Mouse (Mus musculus) midbrain, embryonic 15.5 days (tissue): ENCODE measurements at regions not wholly inside any gene's neighbourhood (a gene's known extent, or its start where the extent isn't known, plus 50 kb on each side); places are given as distances from the start of the nearest gene placed in this dataset.

Experiments used
- ATAC-seq: fragments of 200-750 bp; cut with Nextera tagmentation; replicated peaks from 2 replicates; pipeline ENCODE4 v1.8.0; 2017; ENCODE audit warnings: moderate TSS enrichment
- H3K27ac ChIP-seq: fragments of 300-500 bp; sonication (generic); 2 replicates; pipeline ENCODE4 v1.5.1; 2015; ENCODE audit warnings: mild to moderate bottlenecking, inconsistent platforms
- H3K27me3 ChIP-seq: fragments of 300-500 bp; sonication (generic); replicated peaks from 2 replicates; pipeline ENCODE4 v1.6.1; 2015; ENCODE audit warnings: inconsistent platforms
- H3K36me3 ChIP-seq: fragments of 300-500 bp; sonication (generic); replicated peaks from 2 replicates; pipeline ENCODE4 v1.6.1; 2015; ENCODE audit warnings: inconsistent platforms
- H3K4me1 ChIP-seq: fragments of 300-500 bp; sonication (generic); 2 replicates; pipeline ENCODE4 v1.6.1; 2015; ENCODE audit warnings: inconsistent platforms
- H3K4me2 ChIP-seq: fragments of 300-500 bp; sonication (generic); 2 replicates; pipeline ENCODE4 v1.6.1; 2015; ENCODE audit warnings: inconsistent platforms, mild to moderate bottlenecking, moderate library complexity
- H3K4me3 ChIP-seq: fragments of 300-500 bp; sonication (generic); 2 replicates; pipeline ENCODE4 v1.5.1; 2015; ENCODE audit warnings: mild to moderate bottlenecking, inconsistent platforms
- H3K9ac ChIP-seq: fragments of 300-500 bp; sonication (generic); 2 replicates; pipeline ENCODE4 v1.6.1; 2015; ENCODE audit warnings: mild to moderate bottlenecking, inconsistent platforms
- H3K9me3 ChIP-seq: fragments of 300-500 bp; sonication (generic); 2 replicates; pipeline ENCODE4 v1.6.1; 2016; ENCODE audit warnings: inconsistent platforms
- WGBS: fragments of 180-500 bp; shearing (Covaris S2); methylation state at CpG from one replicate; pipeline ENCODE4 v1.1.7; 2015; ENCODE audit warnings: mixed read lengths; 5-methylcytosine and 5-hydroxymethylcytosine counted together

DNA sequence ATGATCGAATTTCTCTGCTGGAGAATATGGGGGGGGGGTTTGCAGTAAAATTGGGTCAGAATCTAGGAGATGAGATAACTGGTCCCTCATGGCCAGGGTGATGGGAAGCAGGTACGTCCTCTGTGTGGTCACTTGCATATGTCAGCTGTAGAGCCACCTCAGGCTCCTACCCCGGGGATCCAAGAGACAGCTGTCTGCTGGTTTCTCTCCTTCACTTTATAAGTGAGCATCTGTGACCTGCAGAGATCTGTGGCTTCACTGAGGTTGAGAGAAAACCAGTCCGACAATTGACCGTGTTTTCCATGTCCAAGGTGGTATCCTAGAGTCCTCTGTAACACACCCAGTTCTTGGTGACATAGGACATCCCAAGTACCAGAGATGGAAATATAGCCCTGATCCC, 162.1 kb upstream of the Ctbp2 start:
- H3K4me3 ChIP-seq = no peak overlapping the region
- H3K27me3 ChIP-seq = no peaks in the 10 kb centered on the region
- H3K4me2 ChIP-seq = no peak overlapping the region
- no peaks in the 10 kb centered on the region for H3K36me3 ChIP-seq
- H3K27ac ChIP-seq = no peak overlapping the region
- ATAC-seq = no peak
- WGBS = 89% methylated on average over 5 of the region's 5 CpGs
- H3K4me1 ChIP-seq = no peaks in the 10 kb centered on the region
- H3K9ac ChIP-seq = no peak overlapping the region
- no peaks in the 10 kb centered on the region for H3K9me3 ChIP-seq

DNA sequence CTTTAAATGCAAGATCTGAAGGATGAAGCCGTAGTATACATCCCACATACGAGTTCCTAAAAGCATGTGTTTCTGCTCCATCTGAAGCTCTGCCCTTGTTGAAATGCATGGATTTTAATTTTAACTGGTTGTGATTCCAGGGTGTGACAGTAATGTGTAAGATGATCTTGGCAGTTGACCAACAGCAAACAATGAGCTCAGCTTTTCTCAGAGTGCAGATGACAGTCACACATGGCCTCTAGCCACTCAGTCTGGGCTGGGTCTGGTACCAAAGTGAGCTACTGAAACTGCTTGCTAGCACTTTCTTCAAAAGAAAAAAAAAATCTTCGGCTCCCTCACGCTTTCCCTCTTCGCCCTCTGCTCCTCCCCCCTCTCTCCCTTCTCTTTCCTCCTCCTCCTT, 138.0 kb upstream of the Ctbp2 start:
- no peak overlapping the region for H3K4me3 ChIP-seq
- no peaks in the 10 kb centered on the region for H3K9me3 ChIP-seq
- no peak for ATAC-seq
- H3K36me3 ChIP-seq = no peaks in the 10 kb centered on the region
- WGBS = 62% methylated on average over 5 of the region's 5 CpGs
- H3K4me2 ChIP-seq = no peak overlapping the region
- no peak overlapping the region for H3K9ac ChIP-seq
- H3K4me1 ChIP-seq = no peaks in the 10 kb centered on the region
- H3K27ac ChIP-seq = no peak overlapping the region
- no peaks in the 10 kb centered on the region for H3K27me3 ChIP-seq

GRCm38 (mm10) chr7:133259143-133259542, 135.0 kb upstream of the Ctbp2 start:
- no peaks in the 10 kb centered on the region for H3K36me3 ChIP-seq
- no peaks in the 10 kb centered on the region for H3K27me3 ChIP-seq
- H3K9ac ChIP-seq = no peak overlapping the region
- ATAC-seq = no peak
- H3K4me2 ChIP-seq = no peak overlapping the region
- no peak overlapping the region for H3K4me3 ChIP-seq
- no peak overlapping the region for H3K27ac ChIP-seq
- H3K4me1 ChIP-seq = no peaks in the 10 kb centered on the region
- no peaks in the 10 kb centered on the region for H3K9me3 ChIP-seq
- WGBS = 87% methylated on average over 7 of the region's 7 CpGs

DNA sequence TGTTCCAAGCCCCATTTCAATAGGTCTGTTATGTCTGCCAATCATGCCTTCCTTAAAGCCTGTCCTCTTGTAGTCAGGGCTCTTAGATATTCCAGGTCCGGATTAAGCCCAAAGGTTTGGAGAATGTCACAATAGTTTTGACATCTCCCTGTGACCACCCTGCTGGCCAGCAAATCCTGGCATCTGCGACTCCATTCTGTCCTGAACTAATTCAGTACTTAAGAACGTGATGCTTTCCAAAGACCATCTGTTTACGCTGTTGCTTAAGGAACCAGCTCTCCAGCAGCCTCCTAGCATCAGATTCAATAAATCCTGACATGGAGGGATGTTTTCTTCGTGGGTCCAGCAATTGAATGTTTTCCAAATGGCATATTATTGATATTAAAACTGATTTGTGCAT, 132.7 kb upstream of the Ctbp2 start:
- H3K27ac ChIP-seq = no peak overlapping the region
- H3K4me1 ChIP-seq = no peaks in the 10 kb centered on the region
- H3K4me2 ChIP-seq = no peak overlapping the region
- no peak for ATAC-seq
- no peak overlapping the region for H3K4me3 ChIP-seq
- no peaks in the 10 kb centered on the region for H3K36me3 ChIP-seq
- WGBS = 44% methylated on average over 5 of the region's 5 CpGs
- H3K27me3 ChIP-seq = no peaks in the 10 kb centered on the region
- H3K9ac ChIP-seq = no peak overlapping the region
- no peaks in the 10 kb centered on the region for H3K9me3 ChIP-seq

DNA sequence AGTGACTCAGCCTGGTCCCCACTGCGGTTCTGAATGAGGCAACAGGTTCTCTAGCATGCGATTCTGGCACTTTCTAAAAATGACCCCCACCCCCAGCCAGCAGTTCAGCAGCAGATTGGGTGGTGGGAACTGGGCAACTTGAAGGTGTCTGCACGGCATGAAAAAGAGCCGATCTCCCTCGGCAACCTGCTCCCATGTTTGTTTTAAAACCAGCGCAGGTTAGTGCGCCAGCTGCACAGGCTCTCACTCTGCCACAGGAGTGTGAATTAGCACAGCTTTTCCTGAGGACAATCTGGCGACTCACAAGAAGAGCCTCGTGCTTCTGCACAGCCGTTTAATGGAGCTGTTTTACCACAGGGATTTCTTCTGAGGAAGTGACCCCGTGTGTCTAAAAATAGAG, 120.4 kb upstream of the Ctbp2 start:
- Histone ChIP-seq H3K4me3 (no peak overlapping the region), H3K9ac (no peak overlapping the region), H3K4me1 (0 out of 2 replicates have a peak, but pooled peaks cover 5% of the 10 kb centered on the region), H3K36me3 (no peaks in the 10 kb centered on the region), H3K27ac (no peak overlapping the region), H3K4me2 (0 out of 2 replicates have a peak overlapping the region, but pooled peaks have one; percentile 8), H3K9me3 (no peaks in the 10 kb centered on the region), H3K27me3 (no peaks in the 10 kb centered on the region)
- 48% methylated on average over 11 of the region's 11 CpGs for WGBS
- ATAC-seq = no peak

GRCm38 (mm10) chr7:133234326-133234725, 110.2 kb upstream of the Ctbp2 start:
- no peak for ATAC-seq
- no peak overlapping the region for H3K27ac ChIP-seq
- H3K27me3 ChIP-seq = no peaks in the 10 kb centered on the region; the same call in 1 of the 2 replicates
- H3K9ac ChIP-seq = no peak overlapping the region
- H3K4me2 ChIP-seq = no peak overlapping the region
- H3K9me3 ChIP-seq = no peaks in the 10 kb centered on the region
- no peaks in the 10 kb centered on the region for H3K4me1 ChIP-seq
- WGBS = 86% methylated on average over 5 of the region's 5 CpGs
- H3K4me3 ChIP-seq = no peak overlapping the region
- H3K36me3 ChIP-seq = no peaks in the 10 kb centered on the region

DNA sequence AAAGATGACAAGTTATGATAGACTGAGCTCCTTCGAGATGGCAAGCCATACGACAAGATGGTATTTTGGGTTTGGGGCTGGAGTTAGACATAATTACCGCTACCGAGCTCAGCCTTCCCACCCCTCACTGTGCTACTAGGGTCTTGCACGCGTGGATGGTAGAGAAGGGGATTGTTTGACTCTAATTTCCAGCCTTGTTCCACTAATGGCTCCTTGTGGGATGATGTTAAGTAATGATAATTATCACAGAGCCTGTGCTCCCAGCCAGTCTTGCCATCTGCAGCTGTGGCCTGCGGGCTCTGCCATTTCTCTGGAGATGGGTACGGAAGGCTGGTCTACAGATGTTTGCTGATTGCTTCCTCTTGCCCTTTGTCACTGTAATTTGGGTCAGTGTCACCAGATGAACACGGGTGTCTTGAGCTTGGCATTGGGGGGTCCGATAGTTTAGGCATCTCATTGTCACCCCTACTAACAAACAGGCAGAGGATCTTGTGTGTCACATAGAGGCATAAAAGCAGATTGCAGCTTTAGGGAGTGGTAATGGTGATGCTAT, 108.8 kb upstream of the Ctbp2 start:
- ATAC-seq = no peak
- no peaks in the 10 kb centered on the region for H3K4me1 ChIP-seq
- H3K9me3 ChIP-seq = no peaks in the 10 kb centered on the region
- no peak overlapping the region for H3K27ac ChIP-seq
- no peak overlapping the region for H3K9ac ChIP-seq
- no peaks in the 10 kb centered on the region for H3K36me3 ChIP-seq
- WGBS = 77% methylated on average over 10 of the region's 10 CpGs
- no peak overlapping the region for H3K4me2 ChIP-seq
- H3K4me3 ChIP-seq = no peak overlapping the region
- H3K27me3 ChIP-seq = no peaks in the 10 kb centered on the region; the same call in 1 of the 2 replicates

GRCm38 (mm10) chr7:133230806-133231205, 106.7 kb upstream of the Ctbp2 start:
- H3K4me2 ChIP-seq = no peak overlapping the region
- 79% methylated on average over 3 of the region's 3 CpGs for WGBS
- no peak overlapping the region for H3K4me3 ChIP-seq
- no peak overlapping the region for H3K27ac ChIP-seq
- ATAC-seq = no peak
- no peaks in the 10 kb centered on the region for H3K4me1 ChIP-seq
- H3K9ac ChIP-seq = no peak overlapping the region
- no peaks in the 10 kb centered on the region for H3K9me3 ChIP-seq
- H3K36me3 ChIP-seq = no peaks in the 10 kb centered on the region
- H3K27me3 ChIP-seq = no peaks in the 10 kb centered on the region; the same call in 1 of the 2 replicates

GRCm38 (mm10) chr7:133223948-133224652, 99.9 kb upstream of the Ctbp2 start:
- WGBS = 58% methylated on average over 19 of the region's 19 CpGs
- Histone ChIP-seq H3K27me3 (no peaks in the 10 kb centered on the region), H3K4me1 (no peaks in the 10 kb centered on the region), H3K4me2 (no peak overlapping the region), H3K9ac (no peak overlapping the region), H3K4me3 (no peak overlapping the region), H3K36me3 (no peaks in the 10 kb centered on the region), H3K27ac (no peak overlapping the region), H3K9me3 (no peaks in the 10 kb centered on the region)
- ATAC-seq = 0 out of 2 replicates have a peak, but pooled peaks have one; percentile 63

GRCm38 (mm10) chr7:133212328-133212727, 88.2 kb upstream of the Ctbp2 start:
- Histone ChIP-seq H3K36me3 (no peaks in the 10 kb centered on the region), H3K27me3 (no peaks in the 10 kb centered on the region), H3K4me1 (no peaks in the 10 kb centered on the region), H3K4me2 (no peak overlapping the region), H3K4me3 (no peak overlapping the region), H3K27ac (no peak overlapping the region), H3K9me3 (no peaks in the 10 kb centered on the region), H3K9ac (no peak overlapping the region)
- WGBS = 68% methylated on average over 4 of the region's 4 CpGs
- ATAC-seq = no peak

GRCm38 (mm10) chr7:133205704-133206103, 81.5 kb upstream of the Ctbp2 start:
- no peak overlapping the region for H3K4me2 ChIP-seq
- no peak overlapping the region for H3K4me3 ChIP-seq
- no peak overlapping the region for H3K9ac ChIP-seq
- H3K36me3 ChIP-seq = no peaks in the 10 kb centered on the region
- H3K4me1 ChIP-seq = peaks cover 5% of the 10 kb centered on the region
- H3K27me3 ChIP-seq = 0 out of 2 replicates have a peak, but pooled peaks cover 3% of the 10 kb centered on the region
- no peaks in the 10 kb centered on the region for H3K9me3 ChIP-seq
- no peak for ATAC-seq
- WGBS = 17% methylated on average over 7 of the region's 7 CpGs
- no peak overlapping the region for H3K27ac ChIP-seq

GRCm38 (mm10) chr7:133204485-133204884, 80.3 kb upstream of the Ctbp2 start:
- peaks cover 5% of the 10 kb centered on the region for H3K4me1 ChIP-seq
- no peak overlapping the region for H3K9ac ChIP-seq
- H3K27me3 ChIP-seq = 0 out of 2 replicates have a peak, but pooled peaks cover 3% of the 10 kb centered on the region
- H3K36me3 ChIP-seq = no peaks in the 10 kb centered on the region
- H3K4me3 ChIP-seq = no peak overlapping the region
- H3K9me3 ChIP-seq = no peaks in the 10 kb centered on the region
- H3K27ac ChIP-seq = no peak overlapping the region
- no peak for ATAC-seq
- 38% methylated on average over 1 of the region's 1 CpGs for WGBS
- no peak overlapping the region for H3K4me2 ChIP-seq

DNA sequence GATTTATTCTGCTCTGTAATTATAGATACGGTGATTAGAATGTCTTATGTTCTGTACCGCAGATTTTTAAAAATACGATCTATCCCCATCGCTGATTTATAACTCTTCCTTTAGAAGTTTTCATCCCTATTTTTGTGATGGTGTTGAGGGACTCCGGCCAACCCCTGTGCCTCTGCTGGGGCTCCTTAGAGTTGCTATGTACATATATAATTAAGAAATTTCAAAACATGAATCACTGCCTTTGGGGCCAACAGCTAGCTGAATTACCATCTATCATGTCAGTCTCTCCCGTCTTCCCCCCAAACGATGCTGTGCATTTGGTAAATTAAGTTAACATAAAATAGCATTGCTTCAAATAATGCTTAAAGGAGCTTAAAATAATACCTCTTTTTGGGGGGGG, 79.8 kb upstream of the Ctbp2 start:
- no peak overlapping the region for H3K27ac ChIP-seq
- H3K9me3 ChIP-seq = no peaks in the 10 kb centered on the region
- H3K9ac ChIP-seq = no peak overlapping the region
- H3K27me3 ChIP-seq = 0 out of 2 replicates have a peak, but pooled peaks cover 3% of the 10 kb centered on the region
- ATAC-seq = no peak
- no peak overlapping the region for H3K4me2 ChIP-seq
- 80% methylated on average over 7 of the region's 7 CpGs for WGBS
- H3K4me3 ChIP-seq = no peak overlapping the region
- peaks cover 5% of the 10 kb centered on the region for H3K4me1 ChIP-seq
- H3K36me3 ChIP-seq = no peaks in the 10 kb centered on the region
